Mouse (Mus musculus) limb, embryonic 14.5 days (tissue): Measurements from ENCODE around the gene Naa30. TPM values are rescaled to one million over a fixed set of nuclear protein-coding genes. Genes with fewer than 3 reads are reported as not detected.
A peak's percentile ranks its signal among the peaks of the same experiment; 100 is the strongest.

Experiments
- ATAC-seq: fragments of 200-750 bp; cut with Nextera tagmentation; 2 replicates; pipeline ENCODE4 v1.8.0; 2017; ENCODE audit warnings: low read depth, moderate number of reproducible peaks, moderate TSS enrichment; ENCODE audit not compliant: low FRiP score
- DNase-seq: peaks from one replicate; pipeline ENCODE4 v3.0.0-alpha.2; 2015; ENCODE audit warnings: low spot score
- H3K27ac ChIP-seq: fragments of 300-500 bp; sonication (generic); replicated peaks from 2 replicates; pipeline ENCODE4 v1.5.1; 2014; ENCODE audit warnings: low read depth, mild to moderate bottlenecking, low read length, moderate library complexity, mixed read lengths
- H3K27me3 ChIP-seq: fragments of 300-500 bp; sonication (generic); 2 replicates; pipeline ENCODE4 v1.6.1; 2014; ENCODE audit warnings: low read length, mixed read lengths; ENCODE audit not compliant: control insufficient read depth, insufficient read depth
- H3K36me3 ChIP-seq: fragments of 300-500 bp; sonication (generic); 2 replicates; pipeline ENCODE4 v1.6.1; 2014; ENCODE audit warnings: mild to moderate bottlenecking, low read length, moderate library complexity, mixed read lengths; ENCODE audit not compliant: control insufficient read depth, insufficient read depth
- H3K4me1 ChIP-seq: fragments of 300-500 bp; sonication (generic); 2 replicates; pipeline ENCODE4 v1.6.1; 2014; ENCODE audit warnings: antibody characterized with exemption, low read length, mixed read lengths; ENCODE audit not compliant: control insufficient read depth, insufficient read depth
- H3K4me2 ChIP-seq: fragments of 300-500 bp; sonication (generic); replicated peaks from 2 replicates; pipeline ENCODE4 v1.6.1; 2014; ENCODE audit warnings: low read depth, mild to moderate bottlenecking, low read length, moderate library complexity; ENCODE audit not compliant: severe bottlenecking
- H3K4me3 ChIP-seq: fragments of 300-500 bp; sonication (generic); replicated peaks from 2 replicates; pipeline ENCODE4 v1.5.1; 2014; ENCODE audit warnings: low read length
- H3K9ac ChIP-seq: fragments of 300-500 bp; sonication (generic); 2 replicates; pipeline ENCODE4 v1.6.1; 2014; ENCODE audit warnings: mild to moderate bottlenecking, low read depth, low read length, moderate library complexity; ENCODE audit not compliant: severe bottlenecking
- H3K9me3 ChIP-seq: fragments of 300-500 bp; sonication (generic); 2 replicates; pipeline ENCODE4 v1.6.1; 2016; ENCODE audit warnings: low read length; ENCODE audit not compliant: control insufficient read depth
- POLR2A ChIP-seq: fragments of 200-500 bp; IDR thresholded peaks from 2 replicates; pipeline ENCODE4 v1.8.0; 2012; ENCODE audit warnings: inconsistent platforms, mild to moderate bottlenecking, moderate library complexity, borderline replicate concordance; ENCODE audit not compliant: insufficient read depth, insufficient read length; ENCODE audit errors: extremely low read depth
- WGBS: fragments of 180-500 bp; shearing (Covaris S2); extraction: QIAGEN DNeasy Blood & Tissue Kit; methylation state at CpG from one replicate; pipeline ENCODE4 v1.1.7; 2014; 5-methylcytosine and 5-hydroxymethylcytosine counted together
- polyA plus RNA-seq, 2 experiments: library from polyadenylated mRNA; depleted of rRNA in 1 of 2; stranded (reverse) in 1 of 2; unstranded in 1 of 2; fragments of >200 nt; fragmentation: Nextera tagmentation in 1 of 2; extraction: Ambion mirVana in 1 of 2; gene quantifications; 2 replicates each; pipeline versions ENCODE4 v1.2.1 to v1.2.3; 2012 to 2014

Naa30 gene
- 18.4 and 19.6 TPM in 2 replicates for polyA plus RNA-seq (2012; rRNA removed)
- 15.9 and 16.0 TPM in 2 replicates for polyA plus RNA-seq (2014; fragmentation: Nextera tagmentation; extraction: Ambion mirVana)

DNA sequence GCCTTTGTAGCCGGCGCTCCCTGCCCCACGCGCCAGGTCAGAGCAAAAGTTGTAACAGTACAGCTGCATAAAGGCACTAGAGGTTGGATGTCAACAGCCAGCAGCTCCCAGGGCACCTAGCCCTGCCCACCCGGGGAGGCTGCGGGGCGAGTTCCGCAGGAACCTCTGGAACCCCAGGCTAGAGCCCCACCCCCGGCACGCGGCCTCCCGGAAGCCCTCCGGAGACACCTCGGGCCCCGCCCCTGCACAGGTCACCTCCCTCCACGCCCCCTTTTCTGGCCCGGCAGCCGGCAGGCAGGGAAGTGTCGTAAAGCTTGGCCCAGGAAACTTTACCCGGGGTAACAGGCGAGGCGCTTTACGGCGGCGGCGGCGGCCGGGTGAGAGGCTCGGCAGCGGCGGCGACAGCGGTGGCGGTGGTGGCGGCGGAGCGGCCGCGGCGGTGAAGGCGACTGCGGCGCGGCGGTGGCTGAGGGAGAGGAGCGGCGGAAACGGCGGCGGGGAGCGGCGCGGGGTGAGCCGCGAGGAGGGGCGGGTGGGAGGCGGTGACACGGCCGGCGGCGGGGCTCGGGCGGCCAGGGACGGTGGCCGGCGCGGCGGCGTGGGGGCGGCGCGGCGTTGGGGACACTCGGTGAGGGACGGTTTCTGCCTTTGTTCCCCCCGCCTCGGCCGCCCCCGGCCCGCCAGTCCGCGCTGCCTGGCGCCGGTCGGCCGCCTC, at the start of gene Naa30:
Gene Naa30, plus strand, starts transcription at position 360 of the 715 bp plus-strand sequence.
- 0% methylated on average over 30 of the region's 86 CpGs for WGBS
- peak; percentile 93 for DNase-seq
- Histone ChIP-seq H3K4me3 (peak within 1 kb of the TSS; percentile 87), H3K9me3 (no peaks in the 10 kb centered on the region), H3K36me3 (0 out of 2 replicates have a peak, but pooled peaks cover 3% of the 10 kb centered on the region), H3K4me1 (peaks cover 23% of the 10 kb centered on the region), H3K4me2 (peak within 1 kb of the TSS; percentile 94), H3K27ac (peak within 1 kb of the TSS; percentile 79), H3K27me3 (no peaks in the 10 kb centered on the region), H3K9ac (peak within 1 kb of the TSS; percentile 95)
- 0 out of 2 replicates have a peak, but pooled peaks have one; percentile 40 for TF ChIP-seq POLR2A
- peak; percentile 96 for ATAC-seq

DNA sequence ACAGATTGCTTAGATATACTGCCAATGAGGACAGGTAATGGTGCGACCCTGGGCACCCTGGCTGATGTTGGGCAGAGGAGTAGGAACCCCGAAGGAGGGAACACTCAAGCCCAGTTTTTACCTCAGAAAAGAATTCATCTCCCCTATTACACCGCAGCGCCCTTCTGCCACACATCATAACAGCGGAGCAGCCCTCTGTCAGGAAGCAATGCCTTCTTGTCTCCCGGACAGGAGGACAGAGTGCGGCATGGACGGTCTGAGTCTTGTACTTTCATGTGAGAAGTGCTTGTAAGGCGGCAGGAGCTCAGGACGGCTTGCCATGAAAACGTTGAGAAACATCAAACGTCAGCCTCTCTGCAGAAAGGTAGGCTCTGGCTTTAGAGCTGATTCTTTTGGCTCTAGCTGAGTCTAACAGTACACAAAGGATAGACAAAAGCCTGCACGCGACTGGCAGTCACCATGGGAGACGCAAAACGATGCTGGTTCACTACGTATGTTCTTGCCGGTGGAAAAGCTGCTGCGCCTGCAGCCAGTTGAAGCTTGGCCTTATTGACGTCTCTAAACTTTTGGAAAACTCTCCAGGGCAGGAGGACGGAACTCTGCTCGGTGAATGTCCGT, 44.8 kb upstream of the Naa30 start:
- Histone ChIP-seq H3K4me2 (no peak overlapping the region), H3K27me3 (no peaks in the 10 kb centered on the region), H3K36me3 (no peaks in the 10 kb centered on the region), H3K4me3 (no peak overlapping the region), H3K9ac (no peak overlapping the region), H3K27ac (no peak overlapping the region), H3K4me1 (0 out of 2 replicates have a peak, but pooled peaks cover 1% of the 10 kb centered on the region), H3K9me3 (no peaks in the 10 kb centered on the region)
- TF ChIP-seq POLR2A, result no peak
- ATAC-seq, result no peak
- DNase-seq, result no peak
- WGBS, result 74% methylated on average over 23 of the region's 23 CpGs

DNA sequence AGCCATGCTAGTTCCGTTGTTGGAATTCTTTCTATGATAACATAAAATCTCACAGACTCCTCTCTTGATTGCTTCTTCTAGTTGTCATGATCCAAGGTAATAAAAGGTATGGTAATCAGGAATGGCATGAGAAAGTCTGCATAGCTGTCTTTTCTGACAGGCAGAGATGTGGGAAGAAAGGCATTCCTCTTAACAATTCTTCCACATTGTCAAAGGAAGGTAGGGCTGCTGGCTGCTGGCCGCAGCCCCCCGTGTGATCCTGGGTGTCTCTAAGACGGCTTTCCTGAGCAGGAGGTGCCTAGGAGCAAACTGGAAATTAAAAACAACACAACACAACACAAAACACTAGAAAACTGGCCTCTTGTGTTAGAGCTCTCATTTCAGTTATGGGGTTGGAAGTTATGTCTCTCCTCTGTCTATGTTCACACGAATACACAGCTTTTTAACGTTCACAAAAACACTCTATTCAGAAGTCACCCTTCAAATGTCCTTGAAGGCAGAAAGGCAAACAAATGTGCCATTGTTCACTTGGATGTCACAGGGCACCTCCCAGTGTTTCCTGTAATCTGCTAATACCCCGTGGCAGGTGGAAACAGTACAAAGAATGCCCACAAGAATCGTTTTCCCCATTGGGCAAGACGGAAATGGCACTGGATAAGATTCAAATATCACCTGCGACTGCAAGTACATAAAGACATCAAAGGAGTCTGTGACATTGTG, 43.3 kb upstream of the Naa30 start:
- Histone ChIP-seq H3K9ac (no peak overlapping the region), H3K4me2 (no peak overlapping the region), H3K4me3 (no peak overlapping the region), H3K4me1 (no peaks in the 10 kb centered on the region), H3K27me3 (no peaks in the 10 kb centered on the region), H3K9me3 (no peaks in the 10 kb centered on the region), H3K27ac (no peak overlapping the region), H3K36me3 (no peaks in the 10 kb centered on the region)
- TF ChIP-seq POLR2A, result no peak
- ATAC-seq (no peak), DNase-seq (no peak)
- WGBS, result 67% methylated on average over 10 of the region's 10 CpGs

DNA sequence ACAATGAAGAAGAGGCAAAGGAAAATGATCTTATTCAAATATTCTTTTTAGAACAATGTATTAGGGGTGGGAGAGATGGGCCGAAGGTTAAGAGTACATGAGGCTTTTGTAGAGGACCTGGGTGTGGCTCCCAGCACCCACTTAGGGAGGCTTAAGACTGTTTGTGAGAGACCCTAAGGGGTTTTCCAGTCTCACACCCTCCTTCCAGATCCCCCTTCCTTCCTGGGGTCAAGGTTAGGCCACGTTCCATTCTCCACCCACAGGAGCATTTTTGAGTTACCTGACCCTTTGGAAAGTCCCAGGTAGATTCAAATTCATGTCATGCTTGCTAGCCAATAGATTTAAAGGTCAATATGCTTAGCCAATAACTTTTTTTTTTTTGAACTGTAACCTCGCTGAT, 39.6 kb upstream of the Naa30 start:
- DNase-seq (no peak), ATAC-seq (no peak)
- Histone ChIP-seq H3K4me1 (no peaks in the 10 kb centered on the region), H3K4me2 (no peak overlapping the region), H3K9me3 (no peaks in the 10 kb centered on the region), H3K27me3 (no peaks in the 10 kb centered on the region), H3K9ac (no peak overlapping the region), H3K27ac (no peak overlapping the region), H3K4me3 (no peak overlapping the region), H3K36me3 (no peaks in the 10 kb centered on the region)
- 90% methylated on average over 3 of the region's 3 CpGs for WGBS
- no peak for TF ChIP-seq POLR2A

DNA sequence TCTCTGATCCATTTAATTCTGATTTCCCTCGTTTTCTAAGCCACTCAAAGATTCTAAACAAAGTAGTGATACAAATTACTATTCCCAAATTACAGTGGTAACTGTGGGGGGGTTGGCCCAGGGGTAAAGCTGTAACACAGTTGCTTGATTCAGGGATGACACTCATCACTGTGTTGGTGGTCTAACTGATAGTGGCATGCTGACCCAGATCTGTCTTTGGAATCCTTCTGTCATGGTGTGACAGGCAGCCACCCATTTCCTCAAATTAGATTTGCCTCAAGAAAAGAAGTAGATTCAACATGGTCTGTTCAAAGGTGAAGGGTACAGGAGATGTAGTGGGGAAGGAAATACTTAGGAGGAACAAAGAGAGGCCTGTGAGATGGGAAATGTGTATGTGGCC, 33.9 kb upstream of the Naa30 start:
- H3K4me1 ChIP-seq, result no peaks in the 10 kb centered on the region
- H3K27me3 ChIP-seq, result no peaks in the 10 kb centered on the region
- no peak for TF ChIP-seq POLR2A
- DNase-seq (no peak), ATAC-seq (no peak)
- no peak overlapping the region for H3K4me2 ChIP-seq
- no peak overlapping the region for H3K4me3 ChIP-seq
- WGBS, result 66% methylated on average over 1 of the region's 1 CpGs
- H3K27ac ChIP-seq, result no peak overlapping the region
- H3K9ac ChIP-seq, result no peak overlapping the region
- H3K9me3 ChIP-seq, result no peaks in the 10 kb centered on the region
- H3K36me3 ChIP-seq, result no peaks in the 10 kb centered on the region
